Mouse (Mus musculus) CH12.LX (cell line): ENCODE results near the gene 2300002M23Rik.

ENCODE experiments used
- BHLHE40 ChIP-seq: IDR thresholded peaks from 2 replicates; pipeline ENCODE4 v1.6.1; 2011; ENCODE audit warnings: mild to moderate bottlenecking, low read depth, low read length, improper control_type of control experiment
- CTCF ChIP-seq, 2 experiments: IDR thresholded peaks in 1 of 2; conservative IDR thresholded peaks in 1 of 2; 2 replicates each; pipeline ENCODE4 v1.5.1; 2011 to 2012; ENCODE audit warnings: low read depth in 2 of 2, low read length in 2 of 2, improper control_type of control experiment in 1 of 2, inconsistent platforms in 1 of 2, mild to moderate bottlenecking in 1 of 2, moderate library complexity in 1 of 2
- E2F4 ChIP-seq: IDR thresholded peaks from 2 replicates; pipeline ENCODE4 v1.6.1; 2011; ENCODE audit warnings: low read depth, low read length, improper control_type of control experiment; ENCODE audit not compliant: insufficient replicate concordance
- EP300 ChIP-seq: IDR thresholded peaks from 2 replicates; pipeline ENCODE4 v1.6.1; 2011; ENCODE audit warnings: low read length, improper control_type of control experiment
- GABPA ChIP-seq: IDR thresholded peaks from 2 replicates; pipeline ENCODE4 v1.6.1; 2012; ENCODE audit warnings: low read depth, low read length, improper control_type of control experiment, inconsistent platforms; ENCODE audit not compliant: insufficient replicate concordance
- MAX ChIP-seq: IDR thresholded peaks from 2 replicates; pipeline ENCODE4 v1.6.1; 2011; ENCODE audit warnings: low read length, improper control_type of control experiment
- MAZ ChIP-seq: IDR thresholded peaks from 2 replicates; pipeline ENCODE4 v1.6.1; 2012; ENCODE audit warnings: low read depth, mild to moderate bottlenecking, inconsistent platforms, low read length, improper control_type of control experiment, moderate library complexity
- NELFE ChIP-seq: IDR thresholded peaks from 2 replicates; pipeline ENCODE4 v1.6.1; 2011; ENCODE audit warnings: low read depth, low read length, improper control_type of control experiment
- POLR2A ChIP-seq: IDR thresholded peaks from 2 replicates; pipeline ENCODE4 v1.6.1; 2011; ENCODE audit warnings: low read depth, mild to moderate bottlenecking, improper control_type of control experiment, low read length
- RAD21 ChIP-seq: IDR thresholded peaks from 2 replicates; pipeline ENCODE4 v1.6.1; 2011; ENCODE audit warnings: low read depth, mild to moderate bottlenecking, low read length, improper control_type of control experiment, moderate library complexity
- TCF12 ChIP-seq: IDR thresholded peaks from 2 replicates; pipeline ENCODE4 v1.6.1; 2014; ENCODE audit warnings: low read depth, mild to moderate bottlenecking, inconsistent platforms, low read length, improper control_type of control experiment
- USF1 ChIP-seq: IDR thresholded peaks from 2 replicates; pipeline ENCODE4 v1.6.1; 2014; ENCODE audit warnings: low read depth, mild to moderate bottlenecking, inconsistent platforms, low read length, improper control_type of control experiment
- ZKSCAN1 ChIP-seq: IDR thresholded peaks from 2 replicates; pipeline ENCODE4 v1.6.1; 2012; ENCODE audit warnings: low read depth, inconsistent platforms, low read length, improper control_type of control experiment, borderline replicate concordance

DNA sequence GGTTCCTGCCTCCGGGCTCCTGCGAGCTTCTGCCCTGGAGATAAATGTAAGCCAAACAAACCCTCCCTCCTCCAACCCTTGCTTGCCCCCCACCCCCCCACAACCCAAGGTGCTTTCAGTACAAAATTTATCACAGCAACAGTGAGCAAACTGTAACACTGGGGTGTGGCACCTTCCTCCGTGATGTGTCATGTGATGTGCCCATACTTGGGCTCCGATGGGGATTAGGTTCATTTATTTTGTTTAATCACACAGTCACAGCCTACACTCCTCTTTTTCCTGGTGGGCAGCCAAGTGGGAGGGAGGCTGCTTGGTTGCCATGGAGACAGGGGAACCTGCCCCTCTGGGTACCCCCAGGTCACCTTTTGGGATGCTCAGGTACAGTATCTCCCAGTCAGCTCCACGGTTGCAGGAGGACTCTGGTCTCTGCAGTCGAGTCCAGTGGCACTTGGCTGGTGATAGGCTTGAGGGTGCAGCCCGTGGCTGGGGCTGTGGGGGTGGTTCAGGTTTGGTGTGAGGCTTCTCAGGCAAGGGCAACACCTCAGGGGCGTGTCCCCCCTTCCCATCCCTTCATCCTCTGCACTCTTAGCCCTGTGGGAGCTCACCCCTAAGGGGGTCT is 34.6 kb downstream of the 2300002M23Rik start:
- no peak for TF ChIP-seq CTCF (conservative IDR thresholded peaks at IDR 0.05 in 1 of 2, IDR thresholded peaks at IDR 0.05 in 1 of 2; ENCODE audit: low read depth in 2 of 2, low read length in 2 of 2)
- no peak for TF ChIP-seq ZKSCAN1
- no peak for TF ChIP-seq TCF12
- TF ChIP-seq E2F4 = no peak
- TF ChIP-seq EP300 = no peak
- no peak for TF ChIP-seq MAZ
- no peak for TF ChIP-seq GABPA
- TF ChIP-seq POLR2A = no peak
- TF ChIP-seq BHLHE40 = no peak
- TF ChIP-seq MAX = no peak
- no peak for TF ChIP-seq RAD21
- TF ChIP-seq NELFE = no peak
- no peak for TF ChIP-seq USF1
